ENCODE assay signal across 20 mouse cellular contexts in the genomic region with DNA sequence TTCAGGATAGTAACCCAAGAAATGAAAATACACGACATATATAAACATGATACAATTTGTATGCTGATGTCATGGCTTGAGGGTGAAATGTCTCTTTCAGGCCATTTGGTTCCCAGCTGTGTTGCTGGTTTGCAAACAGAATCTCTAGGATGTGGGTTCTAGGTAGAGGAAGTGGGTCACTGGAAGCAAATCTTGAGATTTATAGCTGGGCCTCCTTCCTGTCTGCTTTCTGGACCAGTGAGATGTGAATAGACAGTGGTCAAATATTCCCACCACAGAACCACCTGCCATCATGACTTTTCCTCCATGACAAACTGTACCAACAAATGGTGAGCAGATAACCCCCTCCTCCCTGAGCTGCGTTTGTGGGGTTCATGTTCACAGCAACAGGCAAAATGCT. TPM values are rescaled to one million over a fixed set of nuclear protein-coding genes. Genes with fewer than 3 reads are reported as not detected.
DNase-seq lines count a peak whose midpoint lies in the region; ATAC-seq lines count a peak whose summit lies in the region.
"Had no signal": no experiment of that assay in that cellular context is flagged by ENCODE, and none has a peak within 500 bp of the region (broad histone marks: within the 10 kb centered on the region; RNA-seq: fewer than 3 reads in every experiment).

No protein-coding gene starts in this region.

- DNase-seq in thymus, postnatal 0 days (ENCODE audit: low spot score): peak; percentile 12
- DNase-seq in thymus, postnatal 25 days: no peak
- DNase-seq in B cell, adult 2 months: no peak
- no peak for DNase-seq in ovary, postnatal 36 days (ENCODE audit: low spot score)
- DNase-seq: adrenal gland, postnatal 10 days; adrenal gland, postnatal 36 days; cerebellum, adult 18-20 months; cerebellum, adult 9-10 months; cerebellum, postnatal 25 days; embryo, embryonic 11 days; gastrocnemius, postnatal 10 days; gastrocnemius, postnatal 36 days; heart, adult 11 months; heart, postnatal 14 days; heart, postnatal 4 days had no signal

- ATAC-seq in granulocyte monocyte progenitor cell, adult 5-6 weeks (replicated peaks; ENCODE audit: poor library complexity, severe bottlenecking): peak; percentile 46
- peak; percentile 54 for ATAC-seq in megakaryocyte progenitor cell, adult 5-6 weeks (replicated peaks; ENCODE audit: poor library complexity)
- ATAC-seq: forebrain, embryonic 13.5 days; forebrain, embryonic 16.5 days; Patski had no signal

RNA-seq across cellular contexts. Expression of a gene that starts 45.6 kb away (rescaled TPM):
- 140 and 148 TPM in 2 replicates for polyA plus RNA-seq in thymus, postnatal 0 days (2015; fragmentation: Nextera tagmentation; extraction: Ambion mirVana)
- 71.8 and 75.6 TPM in 2 replicates for total RNA-seq in granulocyte monocyte progenitor cell, adult 5-6 weeks (2014; fragmentation: Nextera tagmentation)
- total RNA-seq in granulocyte monocyte progenitor cell, adult 5-6 weeks (2017): 128 and 133 TPM in 2 replicates
- total RNA-seq in megakaryocyte progenitor cell, adult 5-6 weeks (2015): 77.6 and 78.2 TPM in 2 replicates
- total RNA-seq in megakaryocyte progenitor cell, adult 5-6 weeks (2017): 113 and 134 TPM in 2 replicates
